Mouse (Mus musculus): ENCODE data around the gene Rab10. TPM values are rescaled to one million over a fixed set of nuclear protein-coding genes. Genes with fewer than 3 reads are reported as not detected.
A peak's percentile ranks its signal among the peaks of the same experiment; 100 is the strongest.

The Rab10 gene
- 50.2 TPM for polyA plus RNA-seq (2012; fragmentation: generic; extraction: Trizol)
- long read RNA-seq, experiment 1, transcript Rab10-201 (6 exons, 3,513 nt): major isoform, 140 of 155 reads
- long read RNA-seq, experiment 1, partial matches to known transcripts: 3 of 155 reads
- long read RNA-seq, experiment 1, other reads (novel, unspliced or antisense): 12 of 155 reads
- long read RNA-seq, experiment 2, transcript Rab10-201 (6 exons, 3,513 nt): major isoform, 276 of 292 reads
- long read RNA-seq, experiment 2, partial matches to known transcripts: 5 of 292 reads
- long read RNA-seq, experiment 2, other reads (novel, unspliced or antisense): 11 of 292 reads

GRCm38 (mm10) chr12:3309391-3310320, at the start of gene Rab10:
Rab10 (minus strand) TSS chr12:3309969.
- no peaks in the 10 kb centered on the region for H3K27me3 ChIP-seq (ENCODE audit: control insufficient read depth, insufficient read depth, insufficient read length)
- H3K4me3 ChIP-seq (ENCODE audit: insufficient read depth, poor library complexity, severe bottlenecking): peak within 1 kb of the TSS; percentile 90
- TF ChIP-seq CTCF (IDR thresholded peaks at IDR 0.05; ENCODE audit: control insufficient read depth, insufficient read depth, insufficient read length): no peak
- peak; percentile 67 for TF ChIP-seq MAX (IDR thresholded peaks at IDR 0.05)
- TF ChIP-seq MYOG (IDR thresholded peaks at IDR 0.05; ENCODE audit: control insufficient read depth, extremely low read depth, insufficient read length): no peak
- TF ChIP-seq USF1 (IDR thresholded peaks at IDR 0.05; ENCODE audit: low read depth): peak; percentile 8
- H3K79me3 ChIP-seq (ENCODE audit: low read depth): peaks cover 47% of the 10 kb centered on the region
- peaks cover 3% of the 10 kb centered on the region for H3K36me3 ChIP-seq (ENCODE audit: control insufficient read depth, insufficient read depth)
- peak within 1 kb of the TSS; percentile 85 for H3ac ChIP-seq (ENCODE audit: control insufficient read depth, insufficient read length, low read depth)
- H3K79me2 ChIP-seq (ENCODE audit: control insufficient read depth, insufficient read depth): peaks cover 50% of the 10 kb centered on the region

GRCm38 (mm10) chr12:3359302-3359701, 49.5 kb upstream of the Rab10 start:
- TF ChIP-seq FOSL1 (IDR thresholded peaks at IDR 0.05; ENCODE audit: insufficient read depth, low read length, poor library complexity, severe bottlenecking) (no peak), MYOD1 (IDR thresholded peaks at IDR 0.05; ENCODE audit: control insufficient read depth, insufficient read length, low read depth) (no peak), CEBPB (IDR thresholded peaks at IDR 0.05; ENCODE audit: low read depth) (no peak), USF1 (IDR thresholded peaks at IDR 0.05; ENCODE audit: low read depth) (no peak), MAX (IDR thresholded peaks at IDR 0.05) (no peak), CTCF (IDR thresholded peaks at IDR 0.05; ENCODE audit: control insufficient read depth, insufficient read depth, insufficient read length) (peak; percentile 26), MYOG (IDR thresholded peaks at IDR 0.05; ENCODE audit: control insufficient read depth, extremely low read depth, insufficient read length) (no peak)
- Histone ChIP-seq H3ac (ENCODE audit: control insufficient read depth, insufficient read length, low read depth) (no peak overlapping the region), H3K79me3 (ENCODE audit: low read depth) (no peaks in the 10 kb centered on the region), H3K79me2 (ENCODE audit: control insufficient read depth, insufficient read depth) (no peaks in the 10 kb centered on the region), H3K4me3 (ENCODE audit: insufficient read depth, poor library complexity, severe bottlenecking) (no peak overlapping the region), H3K27me3 (ENCODE audit: control insufficient read depth, insufficient read depth, insufficient read length) (no peaks in the 10 kb centered on the region), H3K36me3 (ENCODE audit: control insufficient read depth, insufficient read depth) (no peaks in the 10 kb centered on the region)

- H3K36me3 ChIP-seq (ENCODE audit: control insufficient read depth, insufficient read depth): no peaks in the 10 kb centered on the region
- H3K4me3 ChIP-seq (ENCODE audit: insufficient read depth, poor library complexity, severe bottlenecking): no peak overlapping the region
- H3ac ChIP-seq (ENCODE audit: control insufficient read depth, insufficient read length, low read depth): no peak overlapping the region
- peaks cover under 1% of the 10 kb centered on the region for H3K79me2 ChIP-seq (ENCODE audit: control insufficient read depth, insufficient read depth)
- no peak for TF ChIP-seq CEBPB (IDR thresholded peaks at IDR 0.05; ENCODE audit: low read depth)
- TF ChIP-seq FOSL1 (IDR thresholded peaks at IDR 0.05; ENCODE audit: insufficient read depth, low read length, poor library complexity, severe bottlenecking): no peak
- no peak for TF ChIP-seq CTCF (IDR thresholded peaks at IDR 0.05; ENCODE audit: control insufficient read depth, insufficient read depth, insufficient read length)
- TF ChIP-seq MYOD1 (IDR thresholded peaks at IDR 0.05; ENCODE audit: control insufficient read depth, insufficient read length, low read depth): no peak
- no peak for TF ChIP-seq MAX (IDR thresholded peaks at IDR 0.05)
- TF ChIP-seq MYOG (IDR thresholded peaks at IDR 0.05; ENCODE audit: control insufficient read depth, extremely low read depth, insufficient read length): no peak
- TF ChIP-seq USF1 (IDR thresholded peaks at IDR 0.05; ENCODE audit: low read depth): no peak
- no peaks in the 10 kb centered on the region for H3K27me3 ChIP-seq (ENCODE audit: control insufficient read depth, insufficient read depth, insufficient read length)
- H3K79me3 ChIP-seq (ENCODE audit: low read depth): peaks cover 2% of the 10 kb centered on the region
These were observed 47.1 kb upstream of the Rab10 start for GRCm38 (mm10) chr12:3356824-3357223.

- no peaks in the 10 kb centered on the region for H3K27me3 ChIP-seq (ENCODE audit: control insufficient read depth, insufficient read depth, insufficient read length)
- TF ChIP-seq CEBPB (IDR thresholded peaks at IDR 0.05; ENCODE audit: low read depth): no peak
- TF ChIP-seq MAX (IDR thresholded peaks at IDR 0.05): no peak
- TF ChIP-seq MYOG (IDR thresholded peaks at IDR 0.05; ENCODE audit: control insufficient read depth, extremely low read depth, insufficient read length): no peak
- TF ChIP-seq MYOD1 (IDR thresholded peaks at IDR 0.05; ENCODE audit: control insufficient read depth, insufficient read length, low read depth): no peak
- no peak for TF ChIP-seq USF1 (IDR thresholded peaks at IDR 0.05; ENCODE audit: low read depth)
- no peak for TF ChIP-seq CTCF (IDR thresholded peaks at IDR 0.05; ENCODE audit: control insufficient read depth, insufficient read depth, insufficient read length)
- TF ChIP-seq FOSL1 (IDR thresholded peaks at IDR 0.05; ENCODE audit: insufficient read depth, low read length, poor library complexity, severe bottlenecking): no peak
- H3K4me3 ChIP-seq (ENCODE audit: insufficient read depth, poor library complexity, severe bottlenecking): no peak overlapping the region
- H3K36me3 ChIP-seq (ENCODE audit: control insufficient read depth, insufficient read depth): no peaks in the 10 kb centered on the region
- H3ac ChIP-seq (ENCODE audit: control insufficient read depth, insufficient read length, low read depth): no peak overlapping the region
- peaks cover 2% of the 10 kb centered on the region for H3K79me3 ChIP-seq (ENCODE audit: low read depth)
- peaks cover 12% of the 10 kb centered on the region for H3K79me2 ChIP-seq (ENCODE audit: control insufficient read depth, insufficient read depth)
These were observed 45.3 kb upstream of the Rab10 start for GRCm38 (mm10) chr12:3355068-3355467.

GRCm38 (mm10) chr12:3352216-3352615, 42.4 kb upstream of the Rab10 start:
- no peak overlapping the region for H3ac ChIP-seq (ENCODE audit: control insufficient read depth, insufficient read length, low read depth)
- peaks cover 12% of the 10 kb centered on the region for H3K79me2 ChIP-seq (ENCODE audit: control insufficient read depth, insufficient read depth)
- TF ChIP-seq CEBPB (IDR thresholded peaks at IDR 0.05; ENCODE audit: low read depth) (no peak), MAX (IDR thresholded peaks at IDR 0.05) (no peak), USF1 (IDR thresholded peaks at IDR 0.05; ENCODE audit: low read depth) (no peak), MYOG (IDR thresholded peaks at IDR 0.05; ENCODE audit: control insufficient read depth, extremely low read depth, insufficient read length) (no peak), MYOD1 (IDR thresholded peaks at IDR 0.05; ENCODE audit: control insufficient read depth, insufficient read length, low read depth) (no peak), FOSL1 (IDR thresholded peaks at IDR 0.05; ENCODE audit: insufficient read depth, low read length, poor library complexity, severe bottlenecking) (no peak), CTCF (IDR thresholded peaks at IDR 0.05; ENCODE audit: control insufficient read depth, insufficient read depth, insufficient read length) (no peak)
- H3K27me3 ChIP-seq (ENCODE audit: control insufficient read depth, insufficient read depth, insufficient read length): no peaks in the 10 kb centered on the region
- H3K79me3 ChIP-seq (ENCODE audit: low read depth): peaks cover 2% of the 10 kb centered on the region
- H3K36me3 ChIP-seq (ENCODE audit: control insufficient read depth, insufficient read depth): no peaks in the 10 kb centered on the region
- H3K4me3 ChIP-seq (ENCODE audit: insufficient read depth, poor library complexity, severe bottlenecking): no peak overlapping the region
